Comparison of ENCODE assay signal across 8 mouse cellular contexts in the genomic region with DNA sequence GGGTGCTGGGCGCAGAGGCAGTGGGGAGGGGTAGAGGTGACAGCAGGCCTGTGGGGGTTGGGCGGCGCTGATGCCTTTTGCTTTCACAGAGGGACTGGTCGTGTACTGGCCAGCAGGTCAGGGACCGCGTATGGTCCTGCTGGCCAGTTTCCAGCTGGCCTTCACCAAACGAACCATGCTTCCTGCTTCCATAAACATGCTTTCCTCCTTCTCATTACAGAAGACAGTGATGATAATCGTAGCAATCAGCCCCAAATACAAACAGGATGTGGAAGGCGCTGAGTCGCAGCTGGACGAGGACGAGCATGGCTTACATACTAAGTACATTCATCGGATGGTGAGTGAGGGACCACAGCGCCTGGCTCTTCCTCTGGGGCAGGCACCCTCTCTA. TPM values are rescaled to one million over a fixed set of nuclear protein-coding genes. Genes with fewer than 3 reads are reported as not detected.
DNase-seq lines count a peak whose midpoint lies in the region; ATAC-seq and TF ChIP-seq lines count a peak whose summit lies in the region.

No protein-coding gene starts in this region.

- H3K27ac ChIP-seq in layer of hippocampus, adult 2 months = peak overlapping the region; percentile 75
- H3K27ac ChIP-seq in limb, embryonic 12.5 days = peak overlapping the region; percentile 47; the same call in 1 of the 2 replicates

- no peaks in the 10 kb centered on the region for H3K79me2 ChIP-seq in myocyte (ENCODE audit: control insufficient read depth, insufficient read depth)

- H3K36me3 ChIP-seq in limb, embryonic 12.5 days = peaks cover 42% of the 10 kb centered on the region
- H3K36me3 ChIP-seq in myocyte (ENCODE audit: control insufficient read depth, insufficient read depth) = peaks cover 5% of the 10 kb centered on the region

- no peak overlapping the region for H3K4me2 ChIP-seq in limb, embryonic 12.5 days
- H3K4me2 ChIP-seq in myocyte (ENCODE audit: low read depth) = peak overlapping the region; percentile 14

- WGBS in limb, embryonic 12.5 days = 37% methylated on average over 14 of the region's 14 CpGs

- no peak for TF ChIP-seq CTCF in layer of hippocampus, adult 2 months (conservative IDR thresholded peaks at IDR 0.05)

- ATAC-seq in limb, embryonic 12.5 days (ENCODE audit: insufficient number of reproducible peaks, insufficient read depth, low FRiP score, low TSS enrichment, low read depth) = no peak
- no peak for ATAC-seq in megakaryocyte progenitor cell, adult 5-6 weeks (replicated peaks; ENCODE audit: poor library complexity)
- ATAC-seq in monocyte, adult 5-6 weeks (replicated peaks; ENCODE audit: insufficient number of reproducible peaks, low FRiP score, low TSS enrichment, poor library complexity, severe bottlenecking) = no peak

- no peaks in the 10 kb centered on the region for H3K9me3 ChIP-seq in limb, embryonic 12.5 days

- H3ac ChIP-seq in myocyte (ENCODE audit: control insufficient read depth, insufficient read length) = no peak overlapping the region

- DNase-seq in layer of hippocampus, adult 2 months (ENCODE audit: low spot score in 2 of 2) = peak in 1 of 2 experiments; percentile 30
- DNase-seq in layer of hippocampus, postnatal 36 days = no peak
- DNase-seq in cerebellum, postnatal 14 days = peak; percentile 92 to 94
- peak; percentile 37 to 46 for DNase-seq in heart, postnatal 36 days

- H3K27me3 ChIP-seq in limb, embryonic 12.5 days = no peaks in the 10 kb centered on the region
- H3K27me3 ChIP-seq in myocyte (ENCODE audit: control insufficient read depth, insufficient read depth, insufficient read length) = no peaks in the 10 kb centered on the region

- H3K4me3 ChIP-seq in layer of hippocampus, adult 2 months = peak overlapping the region; percentile 7; the same call in 1 of the 2 replicates
- H3K4me3 ChIP-seq in limb, embryonic 12.5 days (replicated peaks) = no peak overlapping the region
- H3K4me3 ChIP-seq in myocyte = no peak overlapping the region

- no peak for TF ChIP-seq POLR2A in myocyte (IDR thresholded peaks at IDR 0.05; ENCODE audit: insufficient read length, low read depth)

- H3K9ac ChIP-seq in limb, embryonic 12.5 days (replicated peaks) = no peak overlapping the region

- H3K4me1 ChIP-seq in limb, embryonic 12.5 days (replicated peaks) = peaks cover 14% of the 10 kb centered on the region

- intact Hi-C loops in heart, postnatal 36 days (cut with DNase I) = no loop called here

TF ChIP-seq in myocyte, 11 proteins besides CTCF, POLR2A, EP300 and RAD21:
- TF ChIP-seq MYOD1 (IDR thresholded peaks at IDR 0.05; ENCODE audit: control insufficient read depth in 1 of 3, insufficient read length in 2 of 3, low read depth in 2 of 3) (peak in 1 of 3 experiments; percentile 6), CEBPB (IDR thresholded peaks at IDR 0.05; ENCODE audit: insufficient read depth, poor library complexity, severe bottlenecking) (no peak), MYOG (IDR thresholded peaks at IDR 0.05; ENCODE audit: control insufficient read depth in 1 of 3, insufficient read depth in 1 of 3, insufficient read length in 2 of 3, low read depth in 2 of 3) (peak in 1 of 3 experiments; percentile 49), TCF12 (IDR thresholded peaks at IDR 0.05; ENCODE audit: insufficient read depth, poor library complexity, severe bottlenecking) (no peak)

RNA-seq across cellular contexts. Expression of a gene that starts 33.9 kb away (rescaled TPM):
- 1 to 10 TPM; 2.5 to 2.6 TPM for total RNA-seq in layer of hippocampus, adult 2 months (2021)
- 1 to 10 TPM; 2.1 to 2.5 TPM for total RNA-seq in layer of hippocampus, postnatal 36 days (2021)
- total RNA-seq in heart, postnatal 36 days (2021) = 1 to 10 TPM; 7.2 to 8.0 TPM
- 4.9 and 6.1 TPM in 2 replicates for polyA plus RNA-seq in limb, embryonic 12.5 days (2016; fragmentation: Nextera tagmentation; extraction: Ambion mirVana)
- polyA plus RNA-seq in myocyte (2012; fragmentation: generic; extraction: Trizol) = 4.2 TPM
- 11.2 and 11.6 TPM in 2 replicates for total RNA-seq in megakaryocyte progenitor cell, adult 5-6 weeks (2015)
- total RNA-seq in megakaryocyte progenitor cell, adult 5-6 weeks (2017) = 1.5 and 4.3 TPM in 2 replicates
- 12.2 to 14.9 TPM (median 13.4 TPM) in 3 replicates for total RNA-seq in monocyte, adult 5-6 weeks (2017)

Comparison
In these comparisons a context has a peak if more than half of its experiments do, and no peak if none do; other contexts are left out.
1. DNase-seq: peak in cerebellum, postnatal 14 days (2 of 2) and heart, postnatal 36 days (2 of 2); none in layer of hippocampus, postnatal 36 days (0 of 2).